Mouse (Mus musculus) embryonic facial prominence, embryonic 12.5 days (tissue): Measurements from ENCODE around the gene A730009L09Rik. TPM values are rescaled to one million over a fixed set of nuclear protein-coding genes. Genes with fewer than 3 reads are reported as not detected.

Experiments
- ATAC-seq: fragments of 200-750 bp; cut with Nextera tagmentation; 2 replicates; pipeline ENCODE4 v1.8.0; 2017; ENCODE audit not compliant: insufficient number of reproducible peaks, insufficient read depth, low FRiP score, low TSS enrichment
- H3K27ac ChIP-seq: fragments of 300-500 bp; sonication (generic); 2 replicates; pipeline ENCODE4 v1.5.1; 2016; ENCODE audit warnings: mild to moderate bottlenecking
- H3K27me3 ChIP-seq: fragments of 300-500 bp; sonication (generic); 2 replicates; pipeline ENCODE4 v1.6.1; 2016; ENCODE audit warnings: mild to moderate bottlenecking, moderate library complexity
- H3K36me3 ChIP-seq: fragments of 300-500 bp; sonication (generic); 2 replicates; pipeline ENCODE4 v1.6.1; 2016; ENCODE audit warnings: mild to moderate bottlenecking
- H3K4me1 ChIP-seq: fragments of 300-500 bp; sonication (generic); 2 replicates; pipeline ENCODE4 v1.6.1; 2016
- H3K4me2 ChIP-seq: fragments of 300-500 bp; sonication (generic); replicated peaks from 2 replicates; pipeline ENCODE4 v1.6.1; 2016; ENCODE audit warnings: mild to moderate bottlenecking, moderate library complexity
- H3K4me3 ChIP-seq: fragments of 300-500 bp; sonication (generic); 2 replicates; pipeline ENCODE4 v1.5.1; 2016; ENCODE audit warnings: mild to moderate bottlenecking
- H3K9ac ChIP-seq: fragments of 300-500 bp; sonication (generic); 2 replicates; pipeline ENCODE4 v1.6.1; 2016; ENCODE audit warnings: mild to moderate bottlenecking, moderate library complexity
- H3K9me3 ChIP-seq: fragments of 300-500 bp; sonication (generic); 2 replicates; pipeline ENCODE4 v1.6.1; 2016; ENCODE audit warnings: mild to moderate bottlenecking, moderate library complexity
- WGBS: fragments of 180-500 bp; shearing (Covaris S2); methylation state at CpG from one replicate; pipeline ENCODE4 v1.1.7; 2016; 5-methylcytosine and 5-hydroxymethylcytosine counted together
- polyA plus RNA-seq: library from polyadenylated mRNA; unstranded; fragments of >200 nt; fragmentation: Nextera tagmentation; extraction: Ambion mirVana; gene quantifications from 2 replicates; pipeline ENCODE4 v1.2.1, GENCODE M21; 2016

The A730009L09Rik gene
- not detected in 2 replicates for polyA plus RNA-seq

- WGBS, result 66% methylated on average over 8 of the region's 8 CpGs
- H3K4me1 ChIP-seq, result no peaks in the 10 kb centered on the region
- H3K27me3 ChIP-seq, result no peaks in the 10 kb centered on the region
- H3K27ac ChIP-seq, result no peak within 1 kb of the TSS
- no peak within 1 kb of the TSS for H3K4me3 ChIP-seq
- no peaks in the 10 kb centered on the region for H3K9me3 ChIP-seq
- ATAC-seq, result no peak
- no peak within 1 kb of the TSS for H3K4me2 ChIP-seq
- no peaks in the 10 kb centered on the region for H3K36me3 ChIP-seq
- H3K9ac ChIP-seq, result no peak within 1 kb of the TSS
Observed at GRCm38 (mm10) chr16:84514821-84515220, at the start of gene A730009L09Rik. TSS of gene A730009L09Rik (plus strand) at chr16:84515121.

- H3K4me3 ChIP-seq, result no peak overlapping the region
- H3K27ac ChIP-seq, result no peak overlapping the region
- no peaks in the 10 kb centered on the region for H3K9me3 ChIP-seq
- H3K4me1 ChIP-seq, result no peaks in the 10 kb centered on the region
- ATAC-seq, result no peak
- no peak overlapping the region for H3K9ac ChIP-seq
- no peaks in the 10 kb centered on the region for H3K27me3 ChIP-seq
- no peaks in the 10 kb centered on the region for H3K36me3 ChIP-seq
- 69% methylated on average over 6 of the region's 6 CpGs for WGBS
- H3K4me2 ChIP-seq, result no peak overlapping the region
Observed at GRCm38 (mm10) chr16:84465581-84466165, 49.2 kb upstream of the A730009L09Rik start.

- Histone ChIP-seq H3K9ac (no peak overlapping the region), H3K4me3 (no peak overlapping the region), H3K4me2 (no peak overlapping the region), H3K36me3 (no peaks in the 10 kb centered on the region), H3K27ac (no peak overlapping the region), H3K9me3 (no peaks in the 10 kb centered on the region), H3K4me1 (no peaks in the 10 kb centered on the region), H3K27me3 (no peaks in the 10 kb centered on the region)
- no peak for ATAC-seq
- 17% methylated on average over 1 of the region's 1 CpGs for WGBS
Observed at GRCm38 (mm10) chr16:84468898-84469297, 46.0 kb upstream of the A730009L09Rik start.

- ATAC-seq, result no peak
- Histone ChIP-seq H3K27ac (no peak overlapping the region), H3K9ac (no peak overlapping the region), H3K9me3 (no peaks in the 10 kb centered on the region), H3K4me2 (no peak overlapping the region), H3K36me3 (no peaks in the 10 kb centered on the region), H3K4me3 (no peak overlapping the region), H3K27me3 (no peaks in the 10 kb centered on the region), H3K4me1 (no peaks in the 10 kb centered on the region)
- WGBS, result 52% methylated on average over 1 of the region's 1 CpGs
Observed at GRCm38 (mm10) chr16:84469994-84470393, 44.9 kb upstream of the A730009L09Rik start.

GRCm38 (mm10) chr16:84473406-84473805 is 41.5 kb upstream of the A730009L09Rik start:
- Histone ChIP-seq H3K4me2 (no peak overlapping the region), H3K36me3 (no peaks in the 10 kb centered on the region), H3K9me3 (no peaks in the 10 kb centered on the region), H3K4me1 (no peaks in the 10 kb centered on the region), H3K27ac (no peak overlapping the region), H3K27me3 (no peaks in the 10 kb centered on the region), H3K9ac (no peak overlapping the region), H3K4me3 (no peak overlapping the region)
- ATAC-seq, result no peak
- WGBS, result 77% methylated on average over 6 of the region's 6 CpGs

GRCm38 (mm10) chr16:84474712-84475111 is 40.2 kb upstream of the A730009L09Rik start:
- Histone ChIP-seq H3K27ac (no peak overlapping the region), H3K4me2 (no peak overlapping the region), H3K27me3 (no peaks in the 10 kb centered on the region), H3K4me3 (no peak overlapping the region), H3K9me3 (no peaks in the 10 kb centered on the region), H3K4me1 (no peaks in the 10 kb centered on the region), H3K9ac (no peak overlapping the region), H3K36me3 (no peaks in the 10 kb centered on the region)
- 80% methylated on average over 4 of the region's 4 CpGs for WGBS
- no peak for ATAC-seq

- WGBS, result 72% methylated on average over 5 of the region's 5 CpGs
- no peak overlapping the region for H3K9ac ChIP-seq
- H3K27ac ChIP-seq, result no peak overlapping the region
- H3K27me3 ChIP-seq, result no peaks in the 10 kb centered on the region
- H3K36me3 ChIP-seq, result no peaks in the 10 kb centered on the region
- no peaks in the 10 kb centered on the region for H3K4me1 ChIP-seq
- ATAC-seq, result no peak
- no peak overlapping the region for H3K4me3 ChIP-seq
- no peaks in the 10 kb centered on the region for H3K9me3 ChIP-seq
- no peak overlapping the region for H3K4me2 ChIP-seq
Observed at GRCm38 (mm10) chr16:84476948-84477347, 38.0 kb upstream of the A730009L09Rik start.

- no peaks in the 10 kb centered on the region for H3K9me3 ChIP-seq
- H3K27ac ChIP-seq, result no peak overlapping the region
- H3K27me3 ChIP-seq, result no peaks in the 10 kb centered on the region
- no peak overlapping the region for H3K9ac ChIP-seq
- H3K36me3 ChIP-seq, result no peaks in the 10 kb centered on the region
- no peaks in the 10 kb centered on the region for H3K4me1 ChIP-seq
- no peak overlapping the region for H3K4me3 ChIP-seq
- no peak for ATAC-seq
- WGBS, result 74% methylated on average over 1 of the region's 1 CpGs
- no peak overlapping the region for H3K4me2 ChIP-seq
Observed at GRCm38 (mm10) chr16:84477528-84477927, 37.4 kb upstream of the A730009L09Rik start.

GRCm38 (mm10) chr16:84477952-84478351 is 37.0 kb upstream of the A730009L09Rik start:
- Histone ChIP-seq H3K36me3 (no peaks in the 10 kb centered on the region), H3K27ac (no peak overlapping the region), H3K4me2 (no peak overlapping the region), H3K27me3 (no peaks in the 10 kb centered on the region), H3K9me3 (no peaks in the 10 kb centered on the region), H3K9ac (no peak overlapping the region), H3K4me1 (no peaks in the 10 kb centered on the region), H3K4me3 (no peak overlapping the region)
- no peak for ATAC-seq
- WGBS, result 77% methylated on average over 6 of the region's 6 CpGs

- H3K27me3 ChIP-seq, result no peaks in the 10 kb centered on the region
- ATAC-seq, result no peak
- no peaks in the 10 kb centered on the region for H3K4me1 ChIP-seq
- H3K9ac ChIP-seq, result no peak overlapping the region
- H3K27ac ChIP-seq, result no peak overlapping the region
- H3K9me3 ChIP-seq, result no peaks in the 10 kb centered on the region
- H3K36me3 ChIP-seq, result no peaks in the 10 kb centered on the region
- H3K4me3 ChIP-seq, result no peak overlapping the region
- 75% methylated on average over 11 of the region's 11 CpGs for WGBS
- H3K4me2 ChIP-seq, result no peak overlapping the region
Observed at GRCm38 (mm10) chr16:84485931-84486330, 29.0 kb upstream of the A730009L09Rik start.

- Histone ChIP-seq H3K27ac (no peak overlapping the region), H3K9ac (no peak overlapping the region), H3K9me3 (no peaks in the 10 kb centered on the region), H3K4me2 (no peak overlapping the region), H3K4me1 (no peaks in the 10 kb centered on the region), H3K27me3 (no peaks in the 10 kb centered on the region), H3K4me3 (no peak overlapping the region), H3K36me3 (no peaks in the 10 kb centered on the region)
- 77% methylated on average over 3 of the region's 3 CpGs for WGBS
- ATAC-seq, result no peak
Observed at GRCm38 (mm10) chr16:84494818-84495217, 20.1 kb upstream of the A730009L09Rik start.

GRCm38 (mm10) chr16:84495438-84495837 is 19.5 kb upstream of the A730009L09Rik start:
- no peak overlapping the region for H3K4me2 ChIP-seq
- no peaks in the 10 kb centered on the region for H3K9me3 ChIP-seq
- H3K27me3 ChIP-seq, result no peaks in the 10 kb centered on the region
- no peaks in the 10 kb centered on the region for H3K36me3 ChIP-seq
- WGBS, result 50% methylated on average over 2 of the region's 2 CpGs
- H3K9ac ChIP-seq, result no peak overlapping the region
- no peaks in the 10 kb centered on the region for H3K4me1 ChIP-seq
- no peak overlapping the region for H3K27ac ChIP-seq
- no peak for ATAC-seq
- no peak overlapping the region for H3K4me3 ChIP-seq
